Mouse (Mus musculus): ENCODE results near the gene Lcn2. TPM values are rescaled to one million over a fixed set of nuclear protein-coding genes. Genes with fewer than 3 reads are reported as not detected.

Gene Lcn2
- polyA plus RNA-seq, 1 experiment: 9.4 TPM

- Histone ChIP-seq H3K36me3 (ENCODE audit: control insufficient read depth, insufficient read depth, low read length) (no peaks in the 10 kb centered on the region), H3K27ac (ENCODE audit: insufficient read depth, low read depth, low read length) (no peak overlapping the region), H3K4me1 (ENCODE audit: control insufficient read depth, insufficient read depth, low read length) (peaks cover 3% of the 10 kb centered on the region; the same call in 1 of the 2 replicates), H3K4me3 (ENCODE audit: insufficient read depth, low read depth, low read length) (no peak overlapping the region), H3K27me3 (replicated peaks; ENCODE audit: control insufficient read depth, insufficient read depth, low read length) (no peaks in the 10 kb centered on the region)
- WGBS: 81% methylated on average over 3 of the region's 3 CpGs
- no peak for DNase-seq
- TF ChIP-seq POLR2A (IDR thresholded peaks at IDR 0.05; ENCODE audit: low read depth, low read length) (no peak), CTCF (conservative IDR thresholded peaks at IDR 0.05; ENCODE audit: insufficient read depth, insufficient read length, low read depth, low read length) (no peak)
These were observed 30.3 kb downstream of the Lcn2 start for GRCm38 (mm10) chr2:32357710-32358109.

DNA sequence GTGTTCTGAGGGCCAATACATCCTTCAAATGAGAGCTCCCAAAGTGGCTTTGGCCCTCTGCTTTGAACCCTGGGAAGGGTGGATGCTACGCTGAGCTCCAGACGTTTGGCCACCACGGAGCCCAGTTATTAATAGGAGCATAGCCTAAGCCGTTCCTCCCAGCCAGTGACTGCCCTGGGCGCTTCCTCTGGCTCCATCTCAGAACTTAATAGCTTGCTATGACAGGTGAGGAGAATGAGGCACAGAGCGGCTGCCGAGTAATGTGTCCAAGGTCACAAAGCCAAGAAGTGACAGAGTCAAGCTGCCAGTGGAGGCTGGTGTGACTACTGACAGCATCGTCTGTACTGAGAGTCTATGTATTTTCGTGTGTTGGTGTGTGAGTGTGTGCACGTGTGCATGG is 31.8 kb downstream of the Lcn2 start:
- Histone ChIP-seq H3K27me3 (replicated peaks; ENCODE audit: control insufficient read depth, insufficient read depth, low read length) (no peaks in the 10 kb centered on the region; the same call in 1 of the 2 replicates), H3K4me1 (ENCODE audit: control insufficient read depth, insufficient read depth, low read length) (peaks cover 3% of the 10 kb centered on the region; the same call in 1 of the 2 replicates), H3K27ac (ENCODE audit: insufficient read depth, low read depth, low read length) (no peak overlapping the region), H3K36me3 (ENCODE audit: control insufficient read depth, insufficient read depth, low read length) (no peaks in the 10 kb centered on the region), H3K4me3 (ENCODE audit: insufficient read depth, low read depth, low read length) (no peak overlapping the region)
- 75% methylated on average over 10 of the region's 10 CpGs for WGBS
- DNase-seq: no peak
- TF ChIP-seq CTCF (conservative IDR thresholded peaks at IDR 0.05; ENCODE audit: insufficient read depth, insufficient read length, low read depth, low read length) (no peak), POLR2A (IDR thresholded peaks at IDR 0.05; ENCODE audit: low read depth, low read length) (no peak)

GRCm38 (mm10) chr2:32354336-32354895 is 33.6 kb downstream of the Lcn2 start:
- 93% methylated on average over 3 of the region's 3 CpGs for WGBS
- Histone ChIP-seq H3K4me3 (ENCODE audit: insufficient read depth, low read depth, low read length) (no peak overlapping the region), H3K27me3 (replicated peaks; ENCODE audit: control insufficient read depth, insufficient read depth, low read length) (no peaks in the 10 kb centered on the region; the same call in 1 of the 2 replicates), H3K27ac (ENCODE audit: insufficient read depth, low read depth, low read length) (no peak overlapping the region), H3K4me1 (ENCODE audit: control insufficient read depth, insufficient read depth, low read length) (peaks cover 3% of the 10 kb centered on the region; the same call in 1 of the 2 replicates), H3K36me3 (ENCODE audit: control insufficient read depth, insufficient read depth, low read length) (no peaks in the 10 kb centered on the region)
- DNase-seq: no peak
- TF ChIP-seq POLR2A (IDR thresholded peaks at IDR 0.05; ENCODE audit: low read depth, low read length): no peak
- no peak for TF ChIP-seq CTCF (conservative IDR thresholded peaks at IDR 0.05; ENCODE audit: insufficient read depth, insufficient read length, low read depth, low read length)

GRCm38 (mm10) chr2:32353836-32354235 is 34.2 kb downstream of the Lcn2 start:
- Histone ChIP-seq H3K4me3 (ENCODE audit: insufficient read depth, low read depth, low read length) (no peak overlapping the region), H3K27ac (ENCODE audit: insufficient read depth, low read depth, low read length) (no peak overlapping the region), H3K4me1 (ENCODE audit: control insufficient read depth, insufficient read depth, low read length) (peaks cover 3% of the 10 kb centered on the region; the same call in 1 of the 2 replicates), H3K36me3 (ENCODE audit: control insufficient read depth, insufficient read depth, low read length) (no peaks in the 10 kb centered on the region), H3K27me3 (replicated peaks; ENCODE audit: control insufficient read depth, insufficient read depth, low read length) (no peaks in the 10 kb centered on the region; the same call in 1 of the 2 replicates)
- WGBS: 79% methylated on average over 6 of the region's 6 CpGs
- no peak for DNase-seq
- no peak for TF ChIP-seq POLR2A (IDR thresholded peaks at IDR 0.05; ENCODE audit: low read depth, low read length)
- no peak for TF ChIP-seq CTCF (conservative IDR thresholded peaks at IDR 0.05; ENCODE audit: insufficient read depth, insufficient read length, low read depth, low read length)

DNA sequence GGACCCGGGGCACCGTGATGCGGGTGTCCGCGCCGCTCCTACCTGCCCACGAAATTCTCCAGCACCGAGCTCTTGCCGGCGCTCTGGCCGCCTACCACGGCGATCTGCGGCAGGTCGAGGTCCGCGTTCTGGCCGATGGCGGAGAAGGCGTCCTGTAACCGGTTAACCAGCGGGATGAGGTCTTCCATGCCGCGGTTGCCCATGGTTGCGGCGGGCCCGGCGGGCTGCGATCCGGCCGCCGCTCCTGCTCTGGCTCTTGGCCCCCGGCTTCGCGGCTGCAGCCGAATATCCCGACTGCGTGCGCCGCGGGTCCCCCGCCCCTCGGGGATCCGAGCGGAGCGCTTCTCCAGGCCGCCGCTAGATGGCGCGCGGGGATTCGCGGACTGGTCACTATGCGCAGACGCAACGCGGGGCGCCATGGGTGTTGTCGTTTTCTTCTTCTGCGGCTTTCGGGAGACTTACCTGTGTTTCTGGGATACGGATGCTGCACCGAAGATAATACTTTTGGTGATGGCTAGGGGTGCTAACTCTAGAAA is 35.0 kb downstream of the Lcn2 start, which contains the start of gene Dnm1:
Dnm1 (minus strand) TSS at position 332 of the 536 bp plus-strand sequence.
- H3K4me3 ChIP-seq (ENCODE audit: insufficient read depth, low read depth, low read length): peak within 1 kb of the TSS; percentile 68
- no peaks in the 10 kb centered on the region; the same call in 1 of the 2 replicates for H3K27me3 ChIP-seq (replicated peaks; ENCODE audit: control insufficient read depth, insufficient read depth, low read length)
- H3K27ac ChIP-seq (ENCODE audit: insufficient read depth, low read depth, low read length): no peak within 1 kb of the TSS
- TF ChIP-seq POLR2A (IDR thresholded peaks at IDR 0.05; ENCODE audit: low read depth, low read length): no peak
- peak; percentile 76 for TF ChIP-seq CTCF (conservative IDR thresholded peaks at IDR 0.05; ENCODE audit: insufficient read depth, insufficient read length, low read depth, low read length)
- DNase-seq: peak; percentile 90
- under 1% methylated on average over 63 of the region's 63 CpGs for WGBS
- H3K36me3 ChIP-seq (ENCODE audit: control insufficient read depth, insufficient read depth, low read length): no peaks in the 10 kb centered on the region
- H3K4me1 ChIP-seq (ENCODE audit: control insufficient read depth, insufficient read depth, low read length): peaks cover 3% of the 10 kb centered on the region; the same call in 1 of the 2 replicates

DNA sequence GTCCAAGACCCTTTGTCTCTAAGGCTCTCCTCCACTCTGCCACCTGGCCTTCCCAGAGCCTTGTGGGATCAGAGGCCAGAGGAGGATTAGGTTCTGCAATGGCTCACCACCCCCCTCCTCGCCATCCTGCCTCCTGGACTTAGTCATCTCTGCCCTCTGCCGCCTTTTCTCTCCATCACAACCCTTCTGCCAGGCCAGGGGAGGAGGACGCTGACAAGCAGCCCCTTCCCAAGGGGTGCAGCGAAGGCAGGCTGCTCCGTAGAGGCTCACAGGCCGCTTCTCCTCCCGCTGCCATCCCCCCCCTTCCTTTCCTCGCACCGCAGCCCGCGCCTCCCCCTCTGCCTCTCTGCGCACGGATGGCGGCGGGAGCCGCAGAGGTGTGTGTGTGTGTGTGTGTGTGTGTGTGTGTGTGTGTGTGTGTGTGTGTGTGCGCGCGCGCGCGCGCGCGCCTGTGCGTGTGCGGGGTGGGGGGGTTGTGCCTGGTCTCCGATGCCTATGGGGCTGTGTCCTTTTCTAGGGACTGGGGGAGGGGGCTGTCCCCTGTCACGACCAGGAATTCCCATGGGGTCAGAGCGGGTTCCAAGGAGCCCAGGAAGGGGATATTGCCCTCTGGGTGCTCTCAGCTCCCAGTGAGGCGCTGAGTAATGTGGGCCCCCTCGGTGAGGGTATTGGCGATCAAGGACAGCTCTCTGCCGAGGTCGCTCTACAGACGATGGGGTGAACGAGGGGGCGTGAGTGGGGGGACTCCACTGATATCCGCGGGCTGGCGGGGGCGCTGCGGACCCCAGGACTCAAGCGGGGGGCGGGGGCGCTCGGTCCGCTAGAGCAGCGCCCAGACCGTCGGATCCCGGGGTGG is 35.7 kb downstream of the Lcn2 start, which contains the start of gene Ciz1:
Ciz1 (plus strand) TSS at position 177 of the 856 bp plus-strand sequence.
- Histone ChIP-seq H3K4me1 (ENCODE audit: control insufficient read depth, insufficient read depth, low read length) (peaks cover 3% of the 10 kb centered on the region; the same call in 1 of the 2 replicates), H3K4me3 (ENCODE audit: insufficient read depth, low read depth, low read length) (peak within 1 kb of the TSS; percentile 68), H3K27me3 (replicated peaks; ENCODE audit: control insufficient read depth, insufficient read depth, low read length) (no peaks in the 10 kb centered on the region; the same call in 1 of the 2 replicates), H3K36me3 (ENCODE audit: control insufficient read depth, insufficient read depth, low read length) (no peaks in the 10 kb centered on the region), H3K27ac (ENCODE audit: insufficient read depth, low read depth, low read length) (no peak within 1 kb of the TSS)
- DNase-seq: no peak
- WGBS: 3% methylated on average over 45 of the region's 52 CpGs
- no peak for TF ChIP-seq POLR2A (IDR thresholded peaks at IDR 0.05; ENCODE audit: low read depth, low read length)
- no peak for TF ChIP-seq CTCF (conservative IDR thresholded peaks at IDR 0.05; ENCODE audit: insufficient read depth, insufficient read length, low read depth, low read length)
